Mouse (Mus musculus): ENCODE results near the gene Tango2.
A peak's percentile ranks its signal among the peaks of the same experiment; 100 is the strongest.

Gene Tango2

DNA sequence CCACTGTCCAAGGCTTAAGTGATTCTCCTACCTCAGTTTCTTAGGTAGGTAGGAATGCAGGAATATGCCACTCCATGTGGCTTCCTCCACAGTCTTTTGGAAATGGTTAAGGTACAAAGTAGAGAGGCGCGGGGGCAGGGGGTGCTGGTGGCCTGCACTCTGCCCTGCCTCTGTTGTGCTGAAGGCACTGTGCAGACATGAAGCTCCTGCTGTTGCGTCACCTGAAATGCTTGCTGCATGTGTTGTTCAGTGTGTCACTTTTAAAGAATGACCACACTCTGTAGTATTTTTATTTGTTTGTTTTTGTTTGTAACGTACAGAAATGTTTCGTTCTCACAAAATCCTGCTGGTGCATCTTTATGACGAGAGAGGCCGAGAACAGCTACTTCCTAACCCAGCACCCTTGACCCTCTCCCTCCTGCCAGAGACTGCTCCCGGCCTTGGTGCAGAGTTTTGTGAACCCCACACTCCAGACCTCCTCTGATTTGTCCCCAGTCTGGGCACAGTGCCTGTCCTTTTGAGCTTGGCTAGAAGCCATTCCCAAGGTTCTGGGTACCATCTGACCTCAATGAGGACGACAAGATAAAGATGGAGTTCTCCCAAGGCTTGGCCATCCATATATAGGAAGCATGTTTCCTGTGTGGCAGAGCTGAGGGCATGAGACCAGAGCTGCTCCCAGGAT lies 35.3 kb upstream of the Tango2 start:
- no peak for DNase-seq (ENCODE audit: low spot score in 2 of 2)

DNA sequence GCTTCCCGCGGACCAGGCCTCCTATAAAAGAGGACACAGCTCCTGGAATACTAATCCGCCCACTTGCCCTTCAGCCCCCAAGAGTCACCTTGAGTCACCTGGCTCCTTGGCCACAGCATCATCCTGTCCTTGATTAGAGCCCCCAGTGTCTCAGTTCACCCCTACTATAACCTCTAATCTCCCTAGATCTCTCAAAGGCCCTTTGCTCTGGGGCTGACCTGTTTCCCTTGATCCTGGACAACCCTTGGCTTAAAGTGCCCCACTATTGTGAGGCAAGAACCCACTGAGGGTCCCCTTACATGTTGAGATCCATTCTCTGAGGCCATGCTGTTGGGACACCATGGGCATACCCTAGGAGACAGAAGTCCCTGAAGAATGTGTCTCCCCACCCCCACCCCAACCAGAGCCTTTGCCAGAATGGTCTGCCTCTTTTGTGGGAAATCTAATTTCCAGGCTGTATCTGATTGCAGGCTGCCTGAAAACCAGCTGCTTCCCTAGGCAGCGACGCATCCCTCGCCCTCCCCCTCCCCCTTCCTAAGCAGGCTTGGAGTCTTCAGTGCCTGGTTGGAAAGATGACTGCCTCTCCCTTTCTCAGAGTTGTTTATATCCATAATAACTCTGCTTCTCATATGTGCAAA lies 33.8 kb upstream of the Tango2 start:
- DNase-seq (ENCODE audit: low spot score in 2 of 2): no peak

DNA sequence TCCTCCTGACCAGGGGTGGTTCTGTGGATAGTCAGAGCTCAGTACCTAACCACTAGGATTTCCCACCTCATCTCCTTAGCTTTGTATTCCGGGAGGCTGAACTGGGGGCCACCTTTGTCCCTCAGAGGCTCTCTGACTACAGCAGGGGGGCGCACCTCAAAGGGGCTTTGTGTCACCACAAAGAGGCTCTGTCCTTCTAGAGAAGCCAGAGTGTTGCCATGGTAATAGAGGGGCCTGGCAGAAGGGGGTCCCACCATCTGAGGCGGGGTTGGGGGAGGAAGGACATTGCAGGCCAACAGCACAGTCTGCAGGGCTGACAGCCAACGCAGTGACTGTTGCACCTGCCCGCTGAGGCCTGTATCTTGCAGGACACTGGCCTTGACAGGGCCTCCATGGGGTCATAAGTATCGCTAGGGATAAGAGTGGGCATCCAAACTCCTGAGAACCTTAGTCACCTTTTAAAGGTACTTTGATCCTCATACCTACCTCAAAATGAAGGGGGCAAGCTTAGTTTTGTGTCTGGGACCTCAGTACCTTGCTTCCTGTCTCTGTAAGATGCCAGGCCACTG lies 32.7 kb upstream of the Tango2 start:
- DNase-seq (ENCODE audit: low spot score in 2 of 2): no peak

DNA sequence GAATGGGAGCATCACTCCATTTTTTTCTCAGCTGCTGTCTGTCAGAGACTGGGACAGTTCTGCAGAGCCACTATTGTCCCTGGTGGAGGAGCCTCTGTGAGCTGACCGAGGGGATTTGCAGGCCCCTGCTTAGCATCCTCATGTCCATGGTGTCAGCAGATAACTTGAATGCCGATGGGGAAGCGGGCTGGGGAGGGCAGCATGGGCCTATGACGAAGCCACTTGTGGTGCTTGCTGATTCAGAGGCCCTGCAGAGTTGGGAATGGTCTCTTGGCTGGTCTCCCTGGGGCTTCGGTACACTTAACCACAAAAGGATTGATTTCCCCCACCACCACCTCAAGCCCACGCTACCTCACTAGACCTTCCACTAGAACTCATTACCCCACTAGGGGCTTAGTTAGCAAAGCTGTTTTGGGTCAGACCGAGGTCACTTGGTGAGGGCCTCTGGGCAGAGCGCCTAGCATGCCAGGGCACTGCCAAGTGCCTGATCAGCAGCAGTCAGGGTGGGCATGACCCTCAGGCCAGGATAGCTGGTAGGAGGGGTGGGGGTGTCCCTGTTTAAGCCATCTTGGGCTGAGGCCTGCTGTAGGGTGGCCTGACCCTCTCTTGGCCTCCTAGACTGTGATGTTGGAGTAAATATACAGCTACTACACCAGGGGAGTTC lies 31.6 kb upstream of the Tango2 start:
- no peak for DNase-seq (ENCODE audit: low spot score in 2 of 2)

DNA sequence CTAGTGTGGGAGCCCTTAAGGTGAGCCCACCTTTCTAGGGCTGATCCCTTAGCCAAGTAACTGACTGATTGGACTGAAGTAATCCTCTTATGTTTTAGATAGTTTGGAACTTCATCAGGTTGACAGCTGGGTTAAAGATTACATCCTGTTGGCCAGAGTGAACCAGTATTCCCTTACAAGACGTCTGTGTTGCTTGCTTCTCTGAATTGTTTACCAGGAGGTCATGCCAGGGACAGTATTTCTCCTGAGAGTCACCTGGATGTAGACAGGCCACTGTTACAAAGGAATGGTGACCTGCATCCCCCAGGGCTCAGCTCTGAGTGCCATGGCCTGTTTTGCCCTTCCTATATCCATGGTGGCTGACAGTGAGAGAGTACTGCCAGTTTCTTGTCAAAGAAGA lies 30.6 kb upstream of the Tango2 start:
- DNase-seq (ENCODE audit: low spot score in 2 of 2): no peak

DNA sequence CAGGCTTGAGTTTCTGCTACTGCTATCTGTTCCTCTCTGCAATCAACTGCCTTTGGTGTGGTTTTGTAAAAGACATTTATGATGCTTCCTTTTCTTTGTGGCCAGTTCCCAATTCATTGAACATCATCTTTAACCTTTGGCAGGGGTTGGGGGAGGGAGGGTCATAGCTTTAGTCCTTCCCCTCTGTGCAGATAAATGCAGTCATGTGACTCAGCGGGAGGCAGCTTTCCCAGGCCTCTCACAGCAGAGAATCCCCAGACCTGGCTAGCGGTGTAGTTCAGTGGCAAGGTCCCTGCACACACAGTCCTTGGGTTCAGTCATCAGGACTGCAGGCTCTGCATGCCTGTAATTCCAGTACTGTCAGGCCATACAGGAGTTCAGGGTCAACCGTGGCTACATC lies 29.3 kb upstream of the Tango2 start:
- no peak for DNase-seq (ENCODE audit: low spot score in 2 of 2)

DNA sequence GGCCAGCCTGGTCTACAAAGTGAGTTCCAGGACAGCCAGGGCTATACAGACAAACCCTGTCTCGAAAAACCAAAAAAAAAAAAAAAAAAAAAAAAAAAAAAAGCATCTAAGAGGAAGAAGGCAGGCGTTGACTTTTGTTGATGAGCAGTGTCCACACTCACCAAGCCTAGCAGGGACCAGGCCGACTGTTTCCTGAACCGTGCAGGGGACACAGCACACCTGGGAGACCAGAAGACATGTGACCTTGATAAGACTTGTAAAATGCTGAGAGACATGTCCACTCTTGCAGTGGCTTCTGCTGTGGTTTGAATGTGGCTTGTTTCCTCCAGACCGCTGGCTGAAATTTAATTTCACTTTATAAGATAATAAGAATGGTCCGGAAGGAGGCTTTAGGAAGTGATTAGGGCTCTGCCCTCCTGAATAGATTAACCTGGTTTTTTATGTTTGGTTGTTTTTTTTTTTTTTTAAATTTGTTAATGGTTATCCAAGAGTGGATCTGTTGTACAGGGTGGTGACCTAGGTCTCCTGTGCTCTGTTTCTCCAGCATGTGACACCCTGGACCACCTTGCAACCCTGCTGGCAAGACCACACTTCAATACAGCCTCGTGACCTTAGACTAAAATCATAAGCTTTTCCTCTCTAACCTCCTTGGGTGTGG lies 28.5 kb upstream of the Tango2 start:
- DNase-seq (ENCODE audit: low spot score in 2 of 2): no peak

DNA sequence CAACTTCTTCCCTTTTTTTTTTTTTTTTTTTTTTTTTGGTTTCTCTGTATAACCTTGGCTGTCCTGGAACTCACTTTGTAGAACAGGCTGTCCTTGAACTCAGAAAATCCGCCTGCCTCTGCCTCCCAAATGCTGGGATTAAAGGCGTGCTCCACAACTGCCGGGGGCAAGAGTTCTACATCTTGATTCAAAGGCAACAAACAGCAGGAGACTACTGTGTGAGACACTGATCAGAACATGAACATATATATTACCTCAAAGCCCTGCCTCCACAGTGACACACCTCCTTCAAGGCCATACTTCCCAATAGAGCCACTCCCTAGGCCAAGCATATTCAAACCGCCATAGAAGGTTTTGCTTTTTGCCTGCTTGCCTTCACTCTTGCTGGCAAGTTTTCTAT lies 25.7 kb upstream of the Tango2 start:
- no peak for DNase-seq (ENCODE audit: low spot score in 2 of 2)

DNA sequence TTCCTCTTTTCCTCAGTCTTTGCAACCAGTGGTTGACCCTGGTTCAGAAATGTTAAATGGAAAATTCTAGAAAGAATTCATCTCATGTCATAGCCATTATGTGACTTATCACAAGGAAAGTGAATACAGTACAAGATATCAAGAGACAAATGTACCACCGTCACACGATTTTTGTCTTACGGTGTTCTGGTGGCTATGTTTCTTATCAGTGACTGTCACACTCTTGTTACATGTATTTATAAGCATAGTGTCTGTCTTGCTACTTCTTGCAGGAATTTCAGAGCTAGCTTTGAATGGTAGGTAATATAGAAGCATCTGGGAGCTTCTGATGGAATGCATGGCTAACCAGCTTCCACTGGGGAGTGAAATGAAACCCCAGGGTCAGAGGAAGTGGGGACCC lies 22.3 kb upstream of the Tango2 start:
- no peak for DNase-seq (ENCODE audit: low spot score in 2 of 2)

DNA sequence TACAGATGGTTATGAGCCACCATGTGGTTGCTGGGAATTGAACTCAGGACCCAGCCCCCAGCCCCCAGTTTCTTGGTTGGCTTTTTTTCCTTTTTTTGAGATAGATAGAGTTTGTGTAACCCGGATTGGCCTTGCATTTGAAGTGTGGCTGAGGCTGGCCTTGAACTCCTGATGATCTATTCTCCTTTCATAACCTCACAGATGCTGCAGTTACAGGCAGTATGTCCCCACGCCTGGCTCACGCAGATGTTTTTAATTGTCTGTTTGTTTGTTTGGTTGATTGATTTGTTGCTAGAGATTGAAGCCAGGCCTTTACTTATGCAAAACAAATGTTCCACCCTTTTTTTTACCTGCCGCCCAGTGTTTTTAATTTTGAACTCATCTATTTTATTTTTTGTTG lies 18.9 kb upstream of the Tango2 start:
- no peak for DNase-seq (ENCODE audit: low spot score in 2 of 2)

DNA sequence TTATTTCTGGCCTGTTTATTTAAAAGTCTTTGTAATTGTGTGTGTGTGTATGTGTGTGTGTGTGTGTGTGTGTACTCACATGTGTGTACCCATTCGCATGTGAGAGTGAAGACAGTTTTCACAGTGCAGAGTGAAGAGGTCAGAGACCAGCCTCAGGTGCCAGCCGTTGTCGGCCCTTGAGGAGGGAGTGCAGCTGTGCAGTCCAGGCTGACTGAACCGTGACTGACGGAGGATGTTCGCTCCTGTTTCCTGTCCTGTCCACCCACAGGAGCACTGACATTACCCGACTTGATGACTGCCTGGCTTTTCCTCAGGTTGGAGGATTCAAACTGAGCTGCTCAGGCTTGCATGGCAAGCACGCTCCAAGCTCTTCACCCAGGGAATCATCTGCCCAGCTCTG lies 15.0 kb upstream of the Tango2 start:
- DNase-seq (ENCODE audit: low spot score in 2 of 2): no peak

DNA sequence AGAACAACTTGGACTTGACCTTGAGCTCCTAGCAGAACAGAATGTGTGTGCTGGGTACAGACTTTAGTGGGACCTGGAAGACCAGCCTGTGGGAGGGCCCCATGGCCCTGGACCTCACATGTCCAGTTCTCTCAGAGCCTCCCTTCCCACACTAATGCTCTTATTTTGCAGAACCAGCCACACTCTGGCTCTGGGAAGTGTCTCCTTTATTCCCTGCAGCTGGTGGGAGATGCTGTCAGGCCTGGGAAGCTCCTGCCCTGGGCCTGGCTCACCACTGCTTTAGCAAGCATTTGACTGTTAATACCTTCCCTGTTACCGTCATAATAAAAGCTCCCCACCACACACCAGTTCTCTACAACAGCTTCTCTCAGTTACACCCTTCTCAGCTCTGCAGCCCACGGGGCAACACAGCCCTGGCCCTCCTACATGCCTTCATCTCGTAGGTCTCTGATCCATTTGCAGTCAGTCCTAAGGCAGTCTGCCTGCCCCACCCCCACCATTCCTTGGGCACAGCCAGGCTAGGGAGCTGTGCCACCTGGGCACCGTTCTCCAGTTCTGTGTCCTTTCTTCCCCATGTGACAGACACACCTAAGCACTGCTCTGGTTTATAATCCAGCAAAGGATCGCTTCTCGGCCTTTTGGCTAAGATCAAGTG lies 12.4 kb upstream of the Tango2 start:
- DNase-seq (ENCODE audit: low spot score in 2 of 2): no peak

DNA sequence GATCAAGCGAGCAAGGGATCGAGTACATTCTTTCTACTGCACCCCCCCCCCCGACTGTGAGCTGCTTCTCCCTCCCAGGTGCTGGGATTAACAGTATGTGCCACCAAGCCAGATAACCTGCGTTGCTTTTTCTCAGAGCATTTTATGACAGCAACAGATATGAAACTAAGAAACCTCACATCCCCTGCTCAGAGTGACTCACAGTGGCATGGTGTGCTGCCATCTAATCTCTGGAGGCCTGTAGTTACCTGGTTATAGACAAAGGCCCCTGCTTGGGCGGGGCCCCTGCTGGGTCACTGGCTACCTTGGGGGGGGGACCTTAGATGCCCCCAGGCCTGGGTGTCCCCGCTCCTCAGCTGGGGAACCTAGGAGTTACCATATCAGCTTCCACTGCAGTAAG lies 10.1 kb upstream of the Tango2 start:
- DNase-seq (ENCODE audit: low spot score in 2 of 2): no peak

DNA sequence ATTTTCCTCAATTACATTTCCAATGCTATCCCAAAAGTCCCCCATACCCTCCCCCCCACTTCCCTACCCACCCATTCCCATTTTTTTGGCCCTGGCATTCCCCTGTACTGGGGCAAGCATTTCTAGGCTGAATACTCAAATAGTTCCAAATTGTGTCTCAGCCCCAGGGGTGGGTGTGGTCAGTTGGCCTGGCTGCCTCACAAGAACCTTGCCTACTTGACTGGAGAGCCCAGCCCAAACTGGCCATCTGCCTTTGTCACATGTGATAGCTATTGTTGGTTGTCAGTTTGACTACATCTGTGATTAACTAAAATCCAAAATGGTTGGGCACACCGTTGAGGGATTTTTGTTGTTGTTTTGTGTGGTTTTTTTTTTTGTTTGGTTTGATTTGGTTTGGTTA lies 9.1 kb upstream of the Tango2 start:
- DNase-seq (ENCODE audit: low spot score in 2 of 2): no peak

DNA sequence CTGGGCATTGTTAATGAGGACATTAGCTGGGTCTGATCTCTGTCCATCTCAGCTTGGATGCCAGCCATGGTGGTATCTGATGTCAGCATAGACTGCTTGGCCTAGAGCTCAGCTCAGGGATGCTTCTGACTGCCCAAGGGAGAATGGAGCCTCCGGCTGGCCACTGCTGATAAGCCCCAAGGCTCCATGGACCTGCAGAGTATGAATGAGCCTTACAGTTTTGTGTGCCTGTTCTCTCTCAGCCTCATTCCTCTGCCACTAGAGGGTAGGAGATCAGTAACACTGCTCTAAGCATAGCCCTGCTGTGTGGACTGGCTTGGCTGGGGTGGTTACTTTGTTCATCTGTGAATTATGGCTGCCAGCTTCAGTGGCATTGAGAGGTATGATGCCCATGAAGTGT lies 5.2 kb upstream of the Tango2 start:
- peak; percentile 42 to 60 for DNase-seq (ENCODE audit: low spot score in 2 of 2)

DNA sequence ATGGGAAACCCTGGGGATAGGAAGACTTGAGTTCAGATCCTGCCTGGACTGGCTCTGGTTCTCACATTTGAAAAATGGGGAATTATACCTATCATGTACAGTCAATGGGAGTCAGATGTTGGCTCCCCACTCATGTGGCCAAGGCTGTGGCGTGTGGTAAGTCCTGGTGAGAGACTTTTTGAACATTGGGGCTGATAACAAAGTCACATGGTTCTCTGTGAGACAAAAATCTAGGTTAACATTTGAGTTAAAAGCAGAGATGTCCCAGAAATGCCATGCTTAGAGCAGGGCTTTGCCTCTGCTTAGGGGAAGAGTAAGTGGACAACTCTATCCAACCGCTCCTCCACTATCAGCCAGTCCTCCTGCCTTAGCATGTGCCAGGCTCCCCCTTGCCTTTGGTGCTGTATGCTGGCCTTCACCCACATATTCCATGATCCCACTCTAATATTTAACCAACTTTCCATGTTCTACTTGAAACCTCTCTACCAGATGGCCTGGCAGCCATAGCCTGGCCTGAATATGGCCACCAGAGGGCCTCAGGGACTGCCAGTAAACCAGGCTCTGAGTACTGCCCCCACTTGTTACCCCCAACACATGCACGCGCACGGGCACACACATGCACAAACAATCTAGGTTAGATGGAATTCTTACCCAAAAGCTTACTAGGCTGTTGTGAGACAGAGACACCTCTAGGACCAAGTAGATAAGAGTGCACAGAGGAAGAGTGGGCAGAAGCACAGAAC lies 3.6 kb upstream of the Tango2 start:
- peak; percentile 14 to 16 for DNase-seq (ENCODE audit: low spot score in 2 of 2)

DNA sequence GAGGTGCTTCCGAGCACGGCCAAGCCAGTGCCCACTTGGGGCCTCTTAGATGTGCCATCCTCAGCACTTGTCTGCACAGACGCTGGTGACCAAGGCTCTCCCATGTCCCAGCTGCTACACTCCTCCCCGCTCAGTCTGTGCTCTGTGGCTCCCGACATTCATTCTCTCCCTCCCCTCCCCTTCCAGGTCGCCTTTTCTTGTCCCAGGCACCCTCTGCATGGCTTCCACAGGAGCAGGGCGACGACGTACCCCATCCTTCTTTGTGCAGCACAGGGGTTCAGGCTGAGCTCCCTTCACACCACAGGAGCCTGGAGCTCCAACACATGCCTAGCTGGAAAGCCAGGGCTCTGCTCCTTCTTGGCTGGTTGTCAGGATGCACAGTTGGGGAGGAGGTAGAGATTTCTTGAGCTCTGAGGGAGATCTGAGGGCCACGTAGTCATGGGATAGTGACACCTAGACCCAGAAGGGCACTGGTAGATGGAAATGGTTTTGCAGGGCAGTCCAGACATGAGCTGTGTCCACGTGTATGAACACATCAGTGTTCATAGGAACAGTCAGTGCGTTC lies 1.9 kb upstream of the Tango2 start:
- no peak for DNase-seq (ENCODE audit: low spot score in 2 of 2)

DNA sequence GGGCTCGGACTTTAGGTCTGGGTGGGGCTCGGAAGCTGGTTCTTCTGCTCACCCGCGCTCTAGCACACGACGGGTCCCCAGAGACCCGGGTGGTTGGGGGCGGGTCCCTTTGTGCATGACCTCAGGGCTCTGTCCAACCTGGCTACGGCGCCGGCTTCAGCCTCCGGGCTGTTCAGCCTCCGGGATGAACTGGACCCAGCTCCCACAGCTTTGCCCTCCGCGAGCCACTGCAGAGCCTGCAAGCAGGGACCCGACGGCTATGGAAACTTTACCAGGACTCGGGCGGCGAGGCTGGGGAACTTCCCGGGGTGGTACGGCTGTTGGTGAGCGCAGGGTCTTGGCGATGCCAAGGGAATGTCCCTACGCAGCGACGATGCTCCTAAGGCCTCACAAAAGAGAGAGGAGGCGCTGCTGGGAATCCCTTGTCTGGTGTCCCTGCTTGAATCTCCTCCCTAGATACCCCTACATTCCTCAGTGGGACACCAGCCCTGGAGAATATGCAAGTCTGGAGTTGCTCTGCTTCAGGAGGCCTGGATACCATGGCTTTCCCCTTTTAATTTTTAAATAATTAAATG lies 785 bp upstream of the Tango2 start:
- DNase-seq (ENCODE audit: low spot score in 2 of 2): peak in 1 of 2 experiments; percentile 17

DNA sequence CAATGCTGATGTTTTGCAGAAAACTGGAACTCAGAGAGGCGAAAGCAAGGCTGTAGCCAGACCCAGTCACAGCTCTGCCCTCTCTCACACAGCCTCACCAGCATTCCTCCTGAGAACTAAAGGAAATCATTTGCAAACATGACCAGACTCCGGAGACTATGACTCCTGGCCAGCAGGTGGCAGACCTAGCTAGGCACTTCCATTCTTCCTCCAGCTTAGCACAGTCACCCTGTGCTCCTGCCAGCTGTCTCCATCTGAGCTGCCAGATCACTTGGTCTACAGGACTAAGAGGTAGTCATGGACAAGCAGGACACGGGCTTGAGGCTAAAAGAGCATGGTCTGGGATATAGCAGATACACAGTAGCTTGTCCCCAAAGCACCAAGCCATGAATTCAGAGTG lies 2.7 kb downstream of the Tango2 start:
- peak; percentile 76 to 80 for DNase-seq (ENCODE audit: low spot score in 2 of 2)

DNA sequence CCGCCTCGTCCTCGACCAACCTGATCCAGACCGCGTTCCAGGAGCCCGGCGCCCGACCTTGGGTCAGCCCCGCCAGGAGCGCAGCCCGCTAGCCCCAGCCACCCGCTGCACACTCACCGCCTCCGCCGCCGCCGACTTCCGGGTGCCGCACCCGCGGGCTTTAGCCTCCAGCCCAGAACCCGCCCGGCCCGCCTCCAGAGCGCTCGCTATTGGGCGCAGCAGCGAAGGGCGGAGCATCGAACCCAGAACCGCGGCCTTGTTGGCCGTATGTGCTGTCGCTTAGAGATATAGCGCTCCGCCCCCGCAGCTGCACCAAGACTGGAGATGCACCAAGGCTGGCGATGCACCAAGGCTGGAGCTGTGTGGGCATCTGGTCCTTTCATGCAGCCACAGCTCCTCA lies 4.1 kb downstream of the Tango2 start:
- DNase-seq (ENCODE audit: low spot score in 2 of 2): peak; percentile 97

Measured in spleen, postnatal 36 days (tissue).